Mouse (Mus musculus) intestine, embryonic 14.5 days (tissue): ENCODE measurements at regions not wholly inside any gene's neighbourhood (a gene's known extent, or its start where the extent isn't known, plus 50 kb on each side); places are given as distances from the start of the nearest gene placed in this dataset.

Experiments
- ATAC-seq: fragments of 200-750 bp; cut with Nextera tagmentation; replicated peaks from 2 replicates; pipeline ENCODE4 v1.8.0; 2017; ENCODE audit warnings: low read depth, moderate number of reproducible peaks, moderate TSS enrichment, moderate library complexity; ENCODE audit not compliant: low FRiP score, low TSS enrichment
- DNase-seq: peaks from one replicate; pipeline ENCODE4 v3.0.0-alpha.2; 2018; ENCODE audit warnings: low spot score
- H3K27ac ChIP-seq: fragments of 300-500 bp; sonication (generic); 2 replicates; pipeline ENCODE4 v1.5.1; 2014; ENCODE audit warnings: low read depth, mild to moderate bottlenecking, control low read depth
- H3K27me3 ChIP-seq: fragments of 300-500 bp; sonication (generic); replicated peaks from 2 replicates; pipeline ENCODE4 v1.6.1; 2014; ENCODE audit warnings: low read length, control low read depth; ENCODE audit not compliant: control insufficient read depth, insufficient read depth
- H3K36me3 ChIP-seq: fragments of 300-500 bp; sonication (generic); 2 replicates; pipeline ENCODE4 v1.6.1; 2014; ENCODE audit warnings: low read length, control low read depth; ENCODE audit not compliant: control insufficient read depth, insufficient read depth
- H3K4me1 ChIP-seq: fragments of 300-500 bp; sonication (generic); replicated peaks from 2 replicates; pipeline ENCODE4 v1.6.1; 2014; ENCODE audit warnings: low read length, control low read depth, mixed read lengths; ENCODE audit not compliant: control insufficient read depth, insufficient read depth
- H3K4me2 ChIP-seq: fragments of 300-500 bp; sonication (generic); 2 replicates; pipeline ENCODE4 v1.6.1; 2014; ENCODE audit warnings: low read length
- H3K4me3 ChIP-seq: fragments of 300-500 bp; sonication (generic); 2 replicates; pipeline ENCODE4 v1.5.1; 2014; ENCODE audit warnings: low read depth, low read length, control low read depth, mixed read lengths
- H3K9ac ChIP-seq: fragments of 300-500 bp; sonication (generic); 2 replicates; pipeline ENCODE4 v1.6.1; 2014; ENCODE audit warnings: mild to moderate bottlenecking, low read length
- H3K9me3 ChIP-seq: fragments of 300-500 bp; sonication (generic); 2 replicates; pipeline ENCODE4 v1.6.1; 2016; ENCODE audit warnings: low read length, control low read depth; ENCODE audit not compliant: control insufficient read depth
- WGBS: fragments of 180-500 bp; shearing (Covaris S2); extraction: QIAGEN DNeasy Blood & Tissue Kit; methylation state at CpG from one replicate; pipeline ENCODE4 v1.1.7; 2014; 5-methylcytosine and 5-hydroxymethylcytosine counted together

DNA sequence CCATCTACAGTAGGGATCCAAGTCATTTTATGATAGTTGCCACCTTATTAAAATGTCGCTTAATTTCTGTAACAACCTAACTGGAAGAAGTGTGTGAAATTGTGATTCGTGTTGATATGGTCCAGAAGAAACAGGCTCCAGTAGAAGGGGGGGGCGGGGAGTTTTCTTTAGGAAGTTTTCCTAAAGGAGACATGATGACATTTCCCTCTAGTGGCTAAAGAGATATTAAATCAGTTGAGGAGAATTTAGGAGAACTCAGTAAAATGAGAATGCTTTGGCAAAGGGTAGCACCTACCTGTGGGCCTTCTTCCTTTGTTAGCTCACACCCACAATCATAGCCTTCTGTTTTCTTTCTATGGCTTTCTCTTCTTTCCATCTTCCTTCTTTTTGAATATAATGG, 107.7 kb downstream of the Tnfsf18 start:
- DNase-seq (no peak), ATAC-seq (no peak)
- Histone ChIP-seq H3K36me3 (no peaks in the 10 kb centered on the region), H3K9ac (no peak overlapping the region), H3K4me3 (no peak overlapping the region), H3K9me3 (no peaks in the 10 kb centered on the region), H3K27ac (no peak overlapping the region), H3K4me1 (no peaks in the 10 kb centered on the region), H3K27me3 (no peaks in the 10 kb centered on the region), H3K4me2 (no peak overlapping the region)
- WGBS = 83% methylated on average over 3 of the region's 3 CpGs

DNA sequence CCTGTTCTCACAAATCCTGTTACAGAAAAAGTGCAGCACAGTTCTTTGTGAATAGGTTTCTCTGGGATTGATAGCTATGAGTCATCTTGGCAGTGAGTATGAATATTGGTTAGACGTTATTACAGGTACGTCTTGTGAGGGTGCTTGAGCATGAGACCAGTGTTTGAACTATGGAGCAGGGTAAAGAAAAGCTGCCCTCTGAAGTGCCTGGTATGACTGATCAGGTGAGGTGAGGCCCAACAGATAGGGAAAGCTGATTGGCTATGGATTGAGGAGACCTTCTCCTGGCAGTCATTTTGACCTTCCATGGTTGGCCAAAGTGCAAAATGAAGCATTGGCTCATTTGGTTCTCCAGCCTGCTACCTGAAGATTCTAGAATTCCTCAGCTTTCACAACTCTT, 106.7 kb downstream of the Tnfsf18 start:
- H3K4me3 ChIP-seq = no peak overlapping the region
- H3K9ac ChIP-seq = no peak overlapping the region
- H3K9me3 ChIP-seq = no peaks in the 10 kb centered on the region
- H3K4me1 ChIP-seq = no peaks in the 10 kb centered on the region
- 95% methylated on average over 2 of the region's 2 CpGs for WGBS
- ATAC-seq (no peak), DNase-seq (no peak)
- no peaks in the 10 kb centered on the region for H3K36me3 ChIP-seq
- H3K4me2 ChIP-seq = no peak overlapping the region
- no peaks in the 10 kb centered on the region for H3K27me3 ChIP-seq
- H3K27ac ChIP-seq = no peak overlapping the region

- no peaks in the 10 kb centered on the region for H3K4me1 ChIP-seq
- WGBS = 84% methylated on average over 3 of the region's 3 CpGs
- no peaks in the 10 kb centered on the region for H3K27me3 ChIP-seq
- H3K9me3 ChIP-seq = no peaks in the 10 kb centered on the region
- H3K9ac ChIP-seq = no peak overlapping the region
- ATAC-seq (no peak), DNase-seq (no peak)
- H3K36me3 ChIP-seq = no peaks in the 10 kb centered on the region
- H3K27ac ChIP-seq = no peak overlapping the region
- no peak overlapping the region for H3K4me2 ChIP-seq
- H3K4me3 ChIP-seq = no peak overlapping the region
Measured at GRCm38 (mm10) chr1:161598167-161598566, 103.7 kb downstream of the Tnfsf18 start.

GRCm38 (mm10) chr1:161576530-161576929, 82.1 kb downstream of the Tnfsf18 start:
- DNase-seq (no peak), ATAC-seq (no peak)
- Histone ChIP-seq H3K36me3 (no peaks in the 10 kb centered on the region), H3K9me3 (no peaks in the 10 kb centered on the region), H3K4me2 (no peak overlapping the region), H3K4me3 (no peak overlapping the region), H3K4me1 (peaks cover 7% of the 10 kb centered on the region), H3K27me3 (no peaks in the 10 kb centered on the region), H3K9ac (no peak overlapping the region), H3K27ac (no peak overlapping the region)
- 68% methylated on average over 1 of the region's 1 CpGs for WGBS

GRCm38 (mm10) chr1:161575939-161576338, 81.5 kb downstream of the Tnfsf18 start:
- no peaks in the 10 kb centered on the region for H3K9me3 ChIP-seq
- H3K4me2 ChIP-seq = no peak overlapping the region
- H3K36me3 ChIP-seq = no peaks in the 10 kb centered on the region
- DNase-seq (no peak), ATAC-seq (no peak)
- peaks cover 7% of the 10 kb centered on the region for H3K4me1 ChIP-seq
- H3K27me3 ChIP-seq = no peaks in the 10 kb centered on the region
- H3K4me3 ChIP-seq = no peak overlapping the region
- H3K27ac ChIP-seq = no peak overlapping the region
- 29% methylated on average over 7 of the region's 7 CpGs for WGBS
- no peak overlapping the region for H3K9ac ChIP-seq

- Histone ChIP-seq H3K4me1 (peaks cover 7% of the 10 kb centered on the region), H3K27me3 (no peaks in the 10 kb centered on the region), H3K9me3 (no peaks in the 10 kb centered on the region), H3K4me3 (no peak overlapping the region), H3K4me2 (no peak overlapping the region), H3K9ac (no peak overlapping the region), H3K36me3 (no peaks in the 10 kb centered on the region), H3K27ac (no peak overlapping the region)
- ATAC-seq (no peak), DNase-seq (no peak)
- whole genome bisulfite sequencing = 80% methylated on average over 5 of the region's 5 CpGs
Measured at GRCm38 (mm10) chr1:161575171-161575570, 80.7 kb downstream of the Tnfsf18 start.

DNA sequence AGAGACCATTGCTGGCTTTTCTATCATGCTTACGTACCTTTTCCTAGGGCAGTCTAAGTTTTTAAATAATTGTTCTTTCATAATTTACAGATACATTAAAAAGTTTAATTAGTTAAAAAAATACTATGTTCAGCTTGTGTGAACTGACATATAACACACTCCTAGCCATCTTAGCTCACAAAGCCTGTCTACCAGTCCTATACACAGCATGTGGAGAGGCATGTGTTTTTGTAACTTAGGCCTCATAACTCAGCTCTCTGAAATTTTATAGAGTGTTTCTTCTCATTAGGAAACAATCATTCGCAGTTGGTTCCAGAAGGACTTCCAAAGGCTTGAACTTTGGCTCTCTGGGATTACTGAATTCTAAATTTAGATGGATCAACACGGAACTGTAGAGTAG, 76.3 kb downstream of the Tnfsf18 start:
- no peak for DNase-seq
- WGBS = 63% methylated on average over 3 of the region's 3 CpGs
- H3K4me2 ChIP-seq = no peak overlapping the region

DNA sequence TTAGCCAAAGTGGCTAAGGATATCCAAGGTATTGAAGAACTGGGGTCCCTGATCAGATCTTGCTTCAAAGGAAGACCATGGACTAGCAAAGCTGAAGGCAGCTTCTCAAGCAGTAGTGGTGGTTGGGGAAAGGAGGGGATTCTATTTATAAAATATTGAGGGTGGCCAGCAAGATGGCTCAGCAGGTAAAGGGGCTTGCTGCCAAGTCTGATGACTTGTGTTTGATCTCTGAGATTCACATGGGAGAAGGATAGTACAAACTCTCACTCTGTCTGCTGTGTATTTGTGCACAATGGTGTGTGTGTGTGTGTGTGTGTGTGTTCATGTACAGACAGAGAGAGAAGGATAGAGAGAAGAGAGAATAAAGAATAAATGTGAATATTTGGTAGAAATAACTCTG, 73.4 kb downstream of the Tnfsf18 start:
- no peak overlapping the region for H3K4me2 ChIP-seq
- no peak overlapping the region for H3K4me3 ChIP-seq
- DNase-seq (no peak), ATAC-seq (no peak)
- no peaks in the 10 kb centered on the region for H3K27me3 ChIP-seq
- no peak overlapping the region for H3K27ac ChIP-seq
- no peaks in the 10 kb centered on the region for H3K9me3 ChIP-seq
- no peaks in the 10 kb centered on the region for H3K36me3 ChIP-seq
- H3K9ac ChIP-seq = no peak overlapping the region
- H3K4me1 ChIP-seq = no peaks in the 10 kb centered on the region

More for the DNA sequence above, 76.3 kb downstream of the Tnfsf18 start:
- Histone ChIP-seq H3K4me3 (no peak overlapping the region), H3K9me3 (no peaks in the 10 kb centered on the region), H3K4me1 (peaks cover 2% of the 10 kb centered on the region; the same call in 1 of the 2 replicates), H3K27me3 (no peaks in the 10 kb centered on the region), H3K36me3 (no peaks in the 10 kb centered on the region), H3K27ac (no peak overlapping the region), H3K9ac (no peak overlapping the region)
- no peak for ATAC-seq

- DNase-seq (no peak), ATAC-seq (no peak)
- Histone ChIP-seq H3K9me3 (no peaks in the 10 kb centered on the region), H3K4me1 (no peaks in the 10 kb centered on the region), H3K27ac (no peak overlapping the region), H3K4me3 (no peak overlapping the region), H3K9ac (no peak overlapping the region), H3K36me3 (no peaks in the 10 kb centered on the region), H3K4me2 (no peak overlapping the region), H3K27me3 (no peaks in the 10 kb centered on the region)
- WGBS = 58% methylated on average over 3 of the region's 3 CpGs
Measured at GRCm38 (mm10) chr1:161560368-161560767, 65.9 kb downstream of the Tnfsf18 start.
